Mouse (Mus musculus): ENCODE measurements around the gene Nrf1.

GRCm38 (mm10) chr6:29998140-29998539 lies 49.6 kb upstream of the Nrf1 start:
- TF ChIP-seq CTCF (IDR thresholded peaks at IDR 0.05; ENCODE audit: low read depth, low read length) (no peak), POLR2A (IDR thresholded peaks at IDR 0.05; ENCODE audit: borderline replicate concordance, low read depth, low read length) (no peak)

All from bone marrow macrophage, adult 2 months (primary cell).